Mouse (Mus musculus): ENCODE measurements around the gene Map6d1. TPM values are rescaled to one million over a fixed set of nuclear protein-coding genes. Genes with fewer than 3 reads are reported as not detected.

The Map6d1 gene
- polyA plus RNA-seq, 1 experiment = not detected

- WGBS = 96% methylated on average over 3 of the region's 3 CpGs
- DNase-seq = no peak
- Histone ChIP-seq H3K4me3 (replicated peaks; ENCODE audit: extremely low read depth, low read depth, low read length) (no peak overlapping the region), H3K4me1 (ENCODE audit: control insufficient read depth, insufficient read depth, low read length) (peaks cover 3% of the 10 kb centered on the region; the same call in 1 of the 2 replicates)
- TF ChIP-seq POLR2A (IDR thresholded peaks at IDR 0.05; ENCODE audit: borderline replicate concordance, extremely low read depth, low read depth, low read length) (no peak), CTCF (IDR thresholded peaks at IDR 0.05; ENCODE audit: insufficient read depth, low read length) (0 out of 2 replicates have a peak, but pooled peaks have one; percentile 9)
These were observed 45.6 kb downstream of the Map6d1 start for GRCm38 (mm10) chr16:20195546-20195945.

GRCm38 (mm10) chr16:20192043-20192442 is 49.1 kb downstream of the Map6d1 start:
- TF ChIP-seq POLR2A (IDR thresholded peaks at IDR 0.05; ENCODE audit: borderline replicate concordance, extremely low read depth, low read depth, low read length) (no peak), CTCF (IDR thresholded peaks at IDR 0.05; ENCODE audit: insufficient read depth, low read length) (no peak)
- H3K4me1 ChIP-seq (ENCODE audit: control insufficient read depth, insufficient read depth, low read length) = no peaks in the 10 kb centered on the region
- no peak for DNase-seq
- no peak overlapping the region for H3K4me3 ChIP-seq (replicated peaks; ENCODE audit: extremely low read depth, low read depth, low read length)

GRCm38 (mm10) chr16:20191161-20191882 is 49.8 kb downstream of the Map6d1 start:
- H3K4me3 ChIP-seq (replicated peaks; ENCODE audit: extremely low read depth, low read depth, low read length) = no peak overlapping the region
- TF ChIP-seq CTCF (IDR thresholded peaks at IDR 0.05; ENCODE audit: insufficient read depth, low read length) (no peak), POLR2A (IDR thresholded peaks at IDR 0.05; ENCODE audit: borderline replicate concordance, extremely low read depth, low read depth, low read length) (no peak)
- no peak for DNase-seq
- WGBS = 61% methylated on average over 3 of the region's 3 CpGs
- H3K4me1 ChIP-seq (ENCODE audit: control insufficient read depth, insufficient read depth, low read length) = no peaks in the 10 kb centered on the region

- 56% methylated on average over 2 of the region's 2 CpGs for WGBS
- no peak for DNase-seq
- H3K4me3 ChIP-seq (replicated peaks; ENCODE audit: extremely low read depth, low read depth, low read length) = no peak overlapping the region
- TF ChIP-seq POLR2A (IDR thresholded peaks at IDR 0.05; ENCODE audit: borderline replicate concordance, extremely low read depth, low read depth, low read length) = no peak
- peak; percentile 54 for TF ChIP-seq CTCF (IDR thresholded peaks at IDR 0.05; ENCODE audit: insufficient read depth, low read length)
- H3K4me1 ChIP-seq (ENCODE audit: control insufficient read depth, insufficient read depth, low read length) = no peaks in the 10 kb centered on the region
These were observed 55.8 kb downstream of the Map6d1 start for GRCm38 (mm10) chr16:20185368-20185767.

Other genes with a start within 250 kb of the Map6d1 start
- gene Klhl24, start 143.8 kb downstream of the Map6d1 start, polyA plus RNA-seq (2012; rRNA removed) = 17.4 and 27.0 TPM in 2 replicates
- 21.1 and 26.4 TPM in 2 replicates for gene Yeats2, start 100.3 kb downstream of the Map6d1 start, polyA plus RNA-seq (2012; rRNA removed)
- 30.5 and 41.4 TPM in 2 replicates for gene Parl, start 61.0 kb upstream of the Map6d1 start, polyA plus RNA-seq (2012; rRNA removed)
- gene Cyp2ab1, start 84.0 kb upstream of the Map6d1 start, polyA plus RNA-seq (2012; rRNA removed) = 3.5 and 4.4 TPM in 2 replicates
- 108 and 148 TPM in 2 replicates for gene Abcc5, start 185.0 kb upstream of the Map6d1 start, polyA plus RNA-seq (2012; rRNA removed)